Mouse (Mus musculus) CD4-positive naive resting alpha-beta T cell, adult 57 days (primary cell): ENCODE measurements around the gene Serpinb13. TPM values are rescaled to one million over a fixed set of nuclear protein-coding genes. Genes with fewer than 3 reads are reported as not detected.

Source experiments
- total RNA-seq: library from RNA; stranded (reverse); gene quantifications from one replicate; pipeline ENCODE4 v1.2.4, GENCODE M21; 2023

Gene Serpinb13
- not detected for total RNA-seq

DNA sequence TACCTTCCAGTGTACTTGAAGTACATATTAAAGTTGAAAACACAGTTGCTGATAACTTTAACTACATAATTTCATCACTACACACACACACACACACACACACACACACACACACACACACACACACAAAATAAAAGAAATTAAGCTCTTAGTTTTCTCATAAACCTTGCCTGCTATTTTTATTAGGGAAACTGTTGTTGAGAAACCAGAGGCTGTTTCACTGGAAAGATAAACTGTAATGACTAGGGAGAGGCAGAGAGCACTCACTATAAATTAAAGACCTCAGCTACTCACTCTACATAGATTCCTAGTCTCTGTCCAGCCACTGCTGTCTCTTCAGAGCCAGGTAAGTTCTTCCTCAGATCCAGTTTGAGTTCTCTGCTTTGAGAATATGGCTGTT lies at the start of gene Serpinb13:
Gene Serpinb13, plus strand, starts transcription at position 301 of the 400 bp plus-strand sequence.

DNA sequence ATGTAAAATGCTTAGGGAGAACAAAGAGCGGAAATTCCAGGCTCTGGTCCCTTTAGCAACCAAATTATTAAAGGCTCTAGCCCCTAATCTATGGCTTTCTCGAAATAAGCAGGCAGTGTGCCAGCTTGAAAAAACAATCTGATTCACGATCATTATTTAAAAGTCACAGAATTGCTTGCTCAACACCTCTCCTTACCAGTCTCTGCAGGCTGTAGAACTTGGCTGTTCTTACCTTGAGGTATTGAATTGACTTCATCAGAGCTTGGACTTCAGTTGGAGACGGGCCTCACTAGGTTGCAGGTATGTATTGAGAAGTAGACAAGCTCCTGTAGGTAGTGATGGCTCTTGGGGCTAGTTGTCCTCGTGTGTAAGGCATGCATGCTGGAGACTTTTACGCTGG lies 46.5 kb upstream of the Serpinb13 start, which contains the start of gene Serpinb12:
Gene Serpinb12, plus strand, starts transcription at position 185 of the 400 bp plus-strand sequence.

Other genes with a start within 250 kb of the Serpinb13 start
- gene Kdsr, start 221.3 kb upstream of the Serpinb13 start, total RNA-seq = 45.8 TPM
- gene Vps4b, start 184.3 kb upstream of the Serpinb13 start, total RNA-seq = 121 TPM
- not detected for gene Serpinb5, start 119.8 kb upstream of the Serpinb13 start, total RNA-seq
- not detected for gene Serpinb12, start 46.5 kb upstream of the Serpinb13 start, total RNA-seq
- not detected for gene Serpinb3a, start 71.3 kb downstream of the Serpinb13 start, total RNA-seq
- gene Serpinb3d, start 102.5 kb downstream of the Serpinb13 start, total RNA-seq = not detected